Mouse (Mus musculus): Measurements from ENCODE around the gene Blm.

- TF ChIP-seq E2F4 (IDR thresholded peaks at IDR 0.05; ENCODE audit: insufficient replicate concordance, low read depth, low read length) (no peak), EP300 (IDR thresholded peaks at IDR 0.05; ENCODE audit: low read length) (no peak), POLR2A (IDR thresholded peaks at IDR 0.05; ENCODE audit: low read depth, low read length) (no peak), UBTF (IDR thresholded peaks at IDR 0.05; ENCODE audit: low read depth, low read length) (no peak), CTCF (conservative IDR thresholded peaks at IDR 0.05 in 1 of 2, IDR thresholded peaks at IDR 0.05 in 1 of 2; ENCODE audit: low read depth in 2 of 2, low read length in 2 of 2) (no peak), RAD21 (IDR thresholded peaks at IDR 0.05; ENCODE audit: low read depth, low read length) (no peak), KAT2A (IDR thresholded peaks at IDR 0.05; ENCODE audit: insufficient replicate concordance, low read length) (no peak), JUN (IDR thresholded peaks at IDR 0.05; ENCODE audit: insufficient read depth, low read depth, low read length) (no peak), SIN3A (IDR thresholded peaks at IDR 0.05; ENCODE audit: low read length) (no peak), RCOR1 (conservative IDR thresholded peaks at IDR 0.05; ENCODE audit: low read depth, low read length) (no peak), GABPA (IDR thresholded peaks at IDR 0.05; ENCODE audit: insufficient replicate concordance, low read depth, low read length) (no peak), JUND (conservative IDR thresholded peaks at IDR 0.05; ENCODE audit: low read depth, low read length) (no peak)
Measured at GRCm38 (mm10) chr7:80410380-80410779, 124.5 kb downstream of the Blm start.

Measured in CH12.LX (cell line).